Mouse (Mus musculus) limb, embryonic 12.5 days (tissue): ENCODE data around the gene Pkd2. TPM values are rescaled to one million over a fixed set of nuclear protein-coding genes. Genes with fewer than 3 reads are reported as not detected.

Experiments used
- ATAC-seq: fragments of 200-750 bp; cut with Nextera tagmentation; 2 replicates; pipeline ENCODE4 v1.8.0; 2017; ENCODE audit warnings: low read depth, moderate TSS enrichment; ENCODE audit not compliant: insufficient number of reproducible peaks, insufficient read depth, low FRiP score, low TSS enrichment
- H3K27ac ChIP-seq: fragments of 300-500 bp; sonication (generic); 2 replicates; pipeline ENCODE4 v1.5.1; 2016; ENCODE audit warnings: mild to moderate bottlenecking, moderate library complexity
- H3K27me3 ChIP-seq: fragments of 300-500 bp; sonication (generic); 2 replicates; pipeline ENCODE4 v1.6.1; 2016; ENCODE audit warnings: mild to moderate bottlenecking, moderate library complexity
- H3K36me3 ChIP-seq: fragments of 300-500 bp; sonication (generic); 2 replicates; pipeline ENCODE4 v1.6.1; 2016; ENCODE audit warnings: mild to moderate bottlenecking, moderate library complexity
- H3K4me1 ChIP-seq: fragments of 300-500 bp; sonication (generic); replicated peaks from 2 replicates; pipeline ENCODE4 v1.6.1; 2016
- H3K4me2 ChIP-seq: fragments of 300-500 bp; sonication (generic); 2 replicates; pipeline ENCODE4 v1.6.1; 2016; ENCODE audit warnings: mild to moderate bottlenecking, moderate library complexity
- H3K4me3 ChIP-seq: fragments of 300-500 bp; sonication (generic); replicated peaks from 2 replicates; pipeline ENCODE4 v1.5.1; 2016; ENCODE audit warnings: mild to moderate bottlenecking
- H3K9ac ChIP-seq: fragments of 300-500 bp; sonication (generic); replicated peaks from 2 replicates; pipeline ENCODE4 v1.6.1; 2016; ENCODE audit warnings: mild to moderate bottlenecking, moderate library complexity
- H3K9me3 ChIP-seq: fragments of 300-500 bp; sonication (generic); 2 replicates; pipeline ENCODE4 v1.6.1; 2016; ENCODE audit warnings: mild to moderate bottlenecking, moderate library complexity
- WGBS: fragments of 180-500 bp; shearing (Covaris S2); methylation state at CpG from one replicate; pipeline ENCODE4 v1.1.7; 2016; 5-methylcytosine and 5-hydroxymethylcytosine counted together
- polyA plus RNA-seq: library from polyadenylated mRNA; unstranded; fragments of >200 nt; fragmentation: Nextera tagmentation; extraction: Ambion mirVana; gene quantifications from 2 replicates; pipeline ENCODE4 v1.2.1, GENCODE M21; 2016

The Pkd2 gene
- 30.7 and 32.8 TPM in 2 replicates for polyA plus RNA-seq

GRCm38 (mm10) chr5:104458832-104459705, at the start of gene Pkd2:
TSS of gene Pkd2 (plus strand) at chr5:104459450.
- Histone ChIP-seq H3K4me1 (peaks cover 13% of the 10 kb centered on the region), H3K27me3 (no peaks in the 10 kb centered on the region), H3K9me3 (0 out of 2 replicates have a peak, but pooled peaks cover 14% of the 10 kb centered on the region), H3K36me3 (peaks cover 23% of the 10 kb centered on the region), H3K4me2 (peak within 1 kb of the TSS; percentile 63), H3K27ac (peak within 1 kb of the TSS; percentile 98), H3K9ac (peak within 1 kb of the TSS; percentile 98), H3K4me3 (peak within 1 kb of the TSS; percentile 86)
- 11% methylated on average over 46 of the region's 46 CpGs for WGBS
- peak; percentile 78 for ATAC-seq

GRCm38 (mm10) chr5:104415999-104416398, 43.3 kb upstream of the Pkd2 start:
- 17% methylated on average over 2 of the region's 2 CpGs for WGBS
- H3K4me1 ChIP-seq: peaks cover 13% of the 10 kb centered on the region
- no peaks in the 10 kb centered on the region for H3K9me3 ChIP-seq
- ATAC-seq: peak; percentile 61; the same call in 1 of the 2 replicates
- no peaks in the 10 kb centered on the region for H3K27me3 ChIP-seq
- H3K9ac ChIP-seq: no peak overlapping the region
- no peaks in the 10 kb centered on the region for H3K36me3 ChIP-seq
- no peak overlapping the region for H3K4me2 ChIP-seq
- no peak overlapping the region for H3K4me3 ChIP-seq
- H3K27ac ChIP-seq: no peak overlapping the region

GRCm38 (mm10) chr5:104417028-104417427, 42.2 kb upstream of the Pkd2 start:
- peaks cover 13% of the 10 kb centered on the region for H3K4me1 ChIP-seq
- H3K27ac ChIP-seq: no peak overlapping the region
- H3K36me3 ChIP-seq: no peaks in the 10 kb centered on the region
- no peak for ATAC-seq
- no peaks in the 10 kb centered on the region for H3K9me3 ChIP-seq
- no peak overlapping the region for H3K4me2 ChIP-seq
- 47% methylated on average over 3 of the region's 3 CpGs for WGBS
- H3K4me3 ChIP-seq: no peak overlapping the region
- H3K27me3 ChIP-seq: no peaks in the 10 kb centered on the region
- H3K9ac ChIP-seq: no peak overlapping the region

GRCm38 (mm10) chr5:104417721-104418120, 41.5 kb upstream of the Pkd2 start:
- H3K27ac ChIP-seq: no peak overlapping the region
- no peak overlapping the region for H3K9ac ChIP-seq
- 83% methylated on average over 1 of the region's 1 CpGs for WGBS
- no peaks in the 10 kb centered on the region for H3K36me3 ChIP-seq
- no peak for ATAC-seq
- H3K4me1 ChIP-seq: peaks cover 10% of the 10 kb centered on the region; the same call in 1 of the 2 replicates
- no peak overlapping the region for H3K4me3 ChIP-seq
- H3K27me3 ChIP-seq: no peaks in the 10 kb centered on the region
- H3K4me2 ChIP-seq: no peak overlapping the region
- H3K9me3 ChIP-seq: no peaks in the 10 kb centered on the region

- Histone ChIP-seq H3K27me3 (no peaks in the 10 kb centered on the region), H3K27ac (no peak overlapping the region), H3K9me3 (no peaks in the 10 kb centered on the region), H3K4me1 (peaks cover 5% of the 10 kb centered on the region; the same call in 1 of the 2 replicates), H3K9ac (no peak overlapping the region), H3K36me3 (no peaks in the 10 kb centered on the region), H3K4me3 (no peak overlapping the region), H3K4me2 (no peak overlapping the region)
- ATAC-seq: no peak
- WGBS: 75% methylated on average over 2 of the region's 2 CpGs
Measured at GRCm38 (mm10) chr5:104422039-104422438, 37.2 kb upstream of the Pkd2 start.

- no peaks in the 10 kb centered on the region for H3K36me3 ChIP-seq
- ATAC-seq: no peak
- no peaks in the 10 kb centered on the region for H3K9me3 ChIP-seq
- H3K27me3 ChIP-seq: no peaks in the 10 kb centered on the region
- no peak overlapping the region for H3K27ac ChIP-seq
- WGBS: 89% methylated on average over 3 of the region's 3 CpGs
- H3K9ac ChIP-seq: no peak overlapping the region
- H3K4me2 ChIP-seq: no peak overlapping the region
- H3K4me3 ChIP-seq: no peak overlapping the region
- peaks cover 4% of the 10 kb centered on the region; the same call in 1 of the 2 replicates for H3K4me1 ChIP-seq
Measured at GRCm38 (mm10) chr5:104423861-104424260, 35.4 kb upstream of the Pkd2 start.

- no peaks in the 10 kb centered on the region for H3K27me3 ChIP-seq
- H3K4me3 ChIP-seq: no peak overlapping the region
- H3K27ac ChIP-seq: no peak overlapping the region
- H3K9me3 ChIP-seq: no peaks in the 10 kb centered on the region
- no peak overlapping the region for H3K9ac ChIP-seq
- H3K4me1 ChIP-seq: peaks cover 4% of the 10 kb centered on the region; the same call in 1 of the 2 replicates
- no peak for ATAC-seq
- no peak overlapping the region for H3K4me2 ChIP-seq
- WGBS: 70% methylated on average over 8 of the region's 8 CpGs
- H3K36me3 ChIP-seq: no peaks in the 10 kb centered on the region
Measured at GRCm38 (mm10) chr5:104425949-104426348, 33.3 kb upstream of the Pkd2 start.

- H3K9ac ChIP-seq: no peak overlapping the region
- no peaks in the 10 kb centered on the region for H3K4me1 ChIP-seq
- ATAC-seq: no peak
- no peaks in the 10 kb centered on the region for H3K36me3 ChIP-seq
- peaks cover 3% of the 10 kb centered on the region; the same call in 1 of the 2 replicates for H3K27me3 ChIP-seq
- no peaks in the 10 kb centered on the region for H3K9me3 ChIP-seq
- 46% methylated on average over 12 of the region's 12 CpGs for WGBS
- H3K27ac ChIP-seq: no peak overlapping the region
- no peak overlapping the region for H3K4me2 ChIP-seq
- H3K4me3 ChIP-seq: no peak overlapping the region
Measured at GRCm38 (mm10) chr5:104432886-104433285, 26.4 kb upstream of the Pkd2 start.

- H3K4me2 ChIP-seq: no peak overlapping the region
- H3K36me3 ChIP-seq: no peaks in the 10 kb centered on the region
- ATAC-seq: no peak
- no peak overlapping the region for H3K4me3 ChIP-seq
- H3K9ac ChIP-seq: no peak overlapping the region
- H3K9me3 ChIP-seq: no peaks in the 10 kb centered on the region
- no peaks in the 10 kb centered on the region for H3K4me1 ChIP-seq
- H3K27ac ChIP-seq: no peak overlapping the region
- H3K27me3 ChIP-seq: peaks cover 3% of the 10 kb centered on the region; the same call in 1 of the 2 replicates
- WGBS: 53% methylated on average over 6 of the region's 6 CpGs
Measured at GRCm38 (mm10) chr5:104433968-104434565, 25.2 kb upstream of the Pkd2 start.

- 68% methylated on average over 7 of the region's 7 CpGs for WGBS
- no peak for ATAC-seq
- no peak within 1 kb of the TSS for H3K9ac ChIP-seq
- no peaks in the 10 kb centered on the region for H3K9me3 ChIP-seq
- H3K27ac ChIP-seq: no peak within 1 kb of the TSS
- no peak within 1 kb of the TSS for H3K4me3 ChIP-seq
- peaks cover 3% of the 10 kb centered on the region; the same call in 1 of the 2 replicates for H3K27me3 ChIP-seq
- no peak within 1 kb of the TSS for H3K4me2 ChIP-seq
- no peaks in the 10 kb centered on the region for H3K4me1 ChIP-seq
- no peaks in the 10 kb centered on the region for H3K36me3 ChIP-seq
Measured at GRCm38 (mm10) chr5:104434835-104435301, 24.4 kb upstream of the Pkd2 start, which contains the start of gene Spp1. TSS of gene Spp1 (plus strand) at chr5:104435118.

GRCm38 (mm10) chr5:104436406-104437076, 22.7 kb upstream of the Pkd2 start:
- Histone ChIP-seq H3K27ac (no peak overlapping the region), H3K27me3 (peaks cover under 1% of the 10 kb centered on the region; the same call in 1 of the 2 replicates), H3K36me3 (no peaks in the 10 kb centered on the region), H3K4me2 (no peak overlapping the region), H3K4me1 (no peaks in the 10 kb centered on the region), H3K4me3 (no peak overlapping the region), H3K9me3 (no peaks in the 10 kb centered on the region), H3K9ac (no peak overlapping the region)
- 84% methylated on average over 7 of the region's 7 CpGs for WGBS
- ATAC-seq: no peak
